Mouse (Mus musculus): ENCODE data around the gene Npr2.

GRCm38 (mm10) chr4:43675608-43676007, 43.9 kb downstream of the Npr2 start:
- TF ChIP-seq EP300 (IDR thresholded peaks at IDR 0.05; ENCODE audit: insufficient read depth, low read depth, low read length) (no peak), CTCF (IDR thresholded peaks at IDR 0.05) (no peak)
